Mouse (Mus musculus) megakaryocyte, embryonic 14.5 days (primary cell): ENCODE data around the gene Usp22.

Source experiments
- FLI1 ChIP-seq: IDR thresholded peaks from 2 replicates; pipeline ENCODE4 v1.6.1; 2012; ENCODE audit warnings: low read length, inconsistent platforms, mixed read lengths
- GATA1 ChIP-seq: IDR thresholded peaks from 3 replicates; pipeline ENCODE4 v1.6.1; 2012; ENCODE audit warnings: mixed read lengths, low read length, inconsistent platforms, borderline replicate concordance

- no peak for TF ChIP-seq GATA1
- no peak for TF ChIP-seq FLI1
Observed at GRCm38 (mm10) chr11:61150233-61151001, 24.4 kb downstream of the Usp22 start.
